Mouse (Mus musculus) intestine, embryonic 15.5 days (tissue): ENCODE measurements around the gene Ccl1. TPM values are rescaled to one million over a fixed set of nuclear protein-coding genes. Genes with fewer than 3 reads are reported as not detected.

Experiments used
- ATAC-seq: fragments of 200-750 bp; cut with Nextera tagmentation; 2 replicates; pipeline ENCODE4 v1.8.0; 2017; ENCODE audit warnings: moderate TSS enrichment, moderate library complexity
- H3K27ac ChIP-seq: fragments of 300-500 bp; sonication (generic); 2 replicates; pipeline ENCODE4 v1.5.1; 2015; ENCODE audit warnings: mild to moderate bottlenecking, inconsistent platforms
- H3K27me3 ChIP-seq: fragments of 300-500 bp; sonication (generic); replicated peaks from 2 replicates; pipeline ENCODE4 v1.6.1; 2015; ENCODE audit warnings: inconsistent platforms
- H3K36me3 ChIP-seq: fragments of 300-500 bp; sonication (generic); 2 replicates; pipeline ENCODE4 v1.6.1; 2015; ENCODE audit warnings: inconsistent platforms
- H3K4me1 ChIP-seq: fragments of 300-500 bp; sonication (generic); replicated peaks from 2 replicates; pipeline ENCODE4 v1.6.1; 2015; ENCODE audit warnings: inconsistent platforms
- H3K4me2 ChIP-seq: fragments of 300-500 bp; sonication (generic); replicated peaks from 2 replicates; pipeline ENCODE4 v1.6.1; 2015; ENCODE audit warnings: mild to moderate bottlenecking, inconsistent platforms
- H3K4me3 ChIP-seq: fragments of 300-500 bp; sonication (generic); replicated peaks from 2 replicates; pipeline ENCODE4 v1.5.1; 2015; ENCODE audit warnings: inconsistent platforms
- H3K9ac ChIP-seq: fragments of 300-500 bp; sonication (generic); 2 replicates; pipeline ENCODE4 v1.6.1; 2015; ENCODE audit warnings: inconsistent platforms
- H3K9me3 ChIP-seq: fragments of 300-500 bp; sonication (generic); 2 replicates; pipeline ENCODE4 v1.6.1; 2016; ENCODE audit warnings: inconsistent platforms
- WGBS: fragments of 180-500 bp; shearing (Covaris S2); methylation state at CpG from one replicate; pipeline ENCODE4 v1.1.7; 2015; 5-methylcytosine and 5-hydroxymethylcytosine counted together
- polyA plus RNA-seq: library from polyadenylated mRNA; unstranded; fragments of >200 nt; fragmentation: Nextera tagmentation; extraction: Ambion mirVana; gene quantifications from 2 replicates; pipeline ENCODE4 v1.2.1, GENCODE M21; 2015

The Ccl1 gene
- polyA plus RNA-seq = not detected in 2 replicates

DNA sequence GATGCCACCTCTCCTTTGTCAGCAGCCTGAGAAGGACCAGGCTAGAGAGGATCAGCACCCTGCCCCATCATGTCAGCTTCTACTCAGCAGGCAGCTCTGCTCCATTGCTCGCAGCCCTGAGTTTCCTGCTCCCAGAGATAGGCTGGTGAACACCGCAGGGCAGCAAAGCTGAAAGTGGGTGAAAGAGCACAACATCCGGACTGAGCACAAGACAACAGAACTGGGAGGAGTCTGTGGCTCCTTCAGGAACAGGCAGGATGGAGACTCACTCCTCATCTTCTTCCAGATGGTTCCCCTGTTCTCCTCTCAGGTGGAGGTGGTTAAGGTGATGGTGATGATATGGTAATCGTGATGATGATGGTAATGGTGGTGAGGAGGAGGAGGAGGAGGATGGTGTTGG is at the start of gene Ccl1:
Gene Ccl1, minus strand, starts transcription at position 101 of the 400 bp plus-strand sequence.
- Histone ChIP-seq H3K4me3 (no peak within 1 kb of the TSS), H3K4me2 (no peak within 1 kb of the TSS), H3K36me3 (no peaks in the 10 kb centered on the region), H3K9me3 (no peaks in the 10 kb centered on the region), H3K27me3 (no peaks in the 10 kb centered on the region; the same call in none of the 2 replicates), H3K9ac (no peak within 1 kb of the TSS), H3K27ac (no peak within 1 kb of the TSS), H3K4me1 (no peaks in the 10 kb centered on the region)
- ATAC-seq = no peak
- WGBS = 77% methylated on average over 4 of the region's 4 CpGs

GRCm38 (mm10) chr11:82351039-82351438 is 45.5 kb upstream of the Ccl1 start:
- Histone ChIP-seq H3K4me2 (no peak overlapping the region), H3K27ac (no peak overlapping the region), H3K4me1 (no peaks in the 10 kb centered on the region), H3K4me3 (no peak overlapping the region), H3K27me3 (no peaks in the 10 kb centered on the region), H3K36me3 (no peaks in the 10 kb centered on the region), H3K9me3 (no peaks in the 10 kb centered on the region), H3K9ac (no peak overlapping the region)
- ATAC-seq = no peak
- WGBS = 78% methylated on average over 10 of the region's 10 CpGs

DNA sequence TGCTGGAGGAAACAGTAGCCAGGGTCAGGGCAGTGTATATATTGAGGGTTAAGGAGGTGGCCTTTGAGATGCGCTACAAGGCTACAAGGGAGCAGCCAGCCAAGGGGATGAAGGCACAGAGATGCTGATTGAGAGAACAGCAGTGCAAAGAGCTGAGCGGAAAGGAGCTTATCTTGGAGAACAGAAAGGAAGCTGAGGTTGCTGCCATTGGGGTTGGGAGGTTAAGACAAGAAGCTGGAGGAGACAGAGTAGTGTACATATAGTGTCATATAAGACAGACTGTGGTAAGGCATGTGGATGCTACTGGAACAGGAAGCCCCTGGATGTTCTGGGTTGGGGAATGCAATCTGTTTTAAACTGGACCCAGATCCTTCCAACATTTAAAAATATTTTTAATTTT is 35.4 kb upstream of the Ccl1 start:
- Histone ChIP-seq H3K4me2 (no peak overlapping the region; the same call in 1 of the 2 replicates), H3K9ac (no peak overlapping the region), H3K27ac (no peak overlapping the region), H3K9me3 (no peaks in the 10 kb centered on the region), H3K36me3 (no peaks in the 10 kb centered on the region), H3K4me1 (no peaks in the 10 kb centered on the region; the same call in 1 of the 2 replicates), H3K4me3 (no peak overlapping the region), H3K27me3 (no peaks in the 10 kb centered on the region)
- 48% methylated on average over 2 of the region's 2 CpGs for WGBS
- ATAC-seq = no peak

DNA sequence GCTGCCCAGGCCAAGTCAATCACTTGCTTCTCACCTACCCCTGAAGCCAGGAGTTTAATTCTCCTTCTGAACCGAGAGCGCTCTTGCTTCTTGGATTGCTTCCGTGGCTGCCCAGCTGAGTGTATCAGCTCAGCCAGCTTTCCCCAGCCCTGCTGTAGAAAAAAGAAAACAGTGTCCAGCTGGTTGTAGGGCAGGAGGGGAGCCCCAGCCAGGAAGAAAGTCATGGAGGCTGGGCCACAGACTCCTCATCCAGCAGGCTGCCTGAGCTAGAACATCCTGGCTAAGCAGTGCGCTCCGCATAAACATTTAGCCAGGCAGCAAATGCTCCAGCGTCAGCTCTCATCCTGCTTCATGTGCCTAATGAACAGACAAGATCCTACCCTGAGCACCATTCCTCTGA is 34.9 kb upstream of the Ccl1 start:
- ATAC-seq = no peak
- no peak overlapping the region for H3K27ac ChIP-seq
- WGBS = 25% methylated on average over 6 of the region's 6 CpGs
- H3K9ac ChIP-seq = no peak overlapping the region
- H3K9me3 ChIP-seq = no peaks in the 10 kb centered on the region
- H3K36me3 ChIP-seq = no peaks in the 10 kb centered on the region
- H3K4me2 ChIP-seq = no peak overlapping the region; the same call in 1 of the 2 replicates
- H3K27me3 ChIP-seq = no peaks in the 10 kb centered on the region
- no peaks in the 10 kb centered on the region; the same call in 1 of the 2 replicates for H3K4me1 ChIP-seq
- no peak overlapping the region for H3K4me3 ChIP-seq

GRCm38 (mm10) chr11:82339921-82340401 is 34.5 kb upstream of the Ccl1 start:
- no peak for ATAC-seq
- WGBS = 14% methylated on average over 7 of the region's 7 CpGs
- no peaks in the 10 kb centered on the region for H3K36me3 ChIP-seq
- no peak overlapping the region for H3K27ac ChIP-seq
- H3K4me2 ChIP-seq = no peak overlapping the region; the same call in 1 of the 2 replicates
- H3K9me3 ChIP-seq = no peaks in the 10 kb centered on the region
- no peak overlapping the region for H3K4me3 ChIP-seq
- H3K4me1 ChIP-seq = no peaks in the 10 kb centered on the region; the same call in 1 of the 2 replicates
- no peaks in the 10 kb centered on the region for H3K27me3 ChIP-seq
- H3K9ac ChIP-seq = no peak overlapping the region

DNA sequence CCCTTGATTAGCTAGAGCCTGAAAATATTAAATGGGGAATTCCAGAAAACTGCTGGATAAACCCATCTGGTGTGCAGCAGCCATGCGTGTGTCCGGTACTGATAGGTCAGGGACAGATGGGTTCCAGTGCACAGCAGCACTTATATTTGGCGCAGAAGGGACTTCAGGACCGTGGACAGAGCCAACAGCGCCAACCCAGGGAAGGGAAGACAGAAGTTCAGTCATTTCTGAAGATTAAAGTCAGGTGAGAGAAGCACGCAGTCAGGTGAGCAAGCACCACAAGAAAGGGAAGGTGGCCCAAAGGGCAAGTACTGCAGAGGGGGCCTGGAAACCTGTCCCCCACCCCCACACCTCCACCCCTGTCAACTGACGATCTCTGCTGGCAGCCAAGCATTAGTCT is 7.7 kb upstream of the Ccl1 start:
- no peak for ATAC-seq

DNA sequence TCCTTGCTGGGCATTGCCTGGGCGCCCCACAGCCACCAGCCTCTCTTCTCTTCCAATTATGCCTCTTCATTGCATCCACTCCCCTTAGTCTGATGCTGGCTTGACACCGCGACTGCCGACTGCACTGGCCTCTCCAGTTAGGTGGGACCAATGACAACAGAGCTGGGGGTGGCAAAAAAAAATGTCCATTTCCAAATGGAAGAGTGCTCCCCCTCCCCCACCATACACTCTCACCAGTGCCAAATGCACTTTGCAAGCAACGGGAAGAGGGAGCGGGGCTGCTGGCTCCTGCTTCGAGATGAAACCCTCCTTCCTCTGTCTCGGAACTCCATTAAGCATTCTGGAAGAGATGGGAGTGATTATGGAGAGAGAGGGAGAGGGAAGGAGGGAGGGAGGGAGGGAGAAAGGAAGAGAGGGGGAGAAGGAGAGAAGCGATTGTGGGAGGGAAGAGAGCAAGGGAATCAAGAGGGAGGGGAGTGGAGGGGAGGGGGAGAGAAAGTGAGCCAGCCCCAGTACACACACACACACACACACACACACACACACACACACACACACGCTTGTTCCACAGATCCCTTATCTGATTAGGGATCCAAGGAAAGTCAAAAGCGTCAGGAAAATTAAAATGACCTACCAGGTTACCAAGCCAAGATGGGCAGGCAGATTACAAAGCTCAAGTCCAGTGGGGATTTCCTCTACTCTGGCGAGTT is 5.0 kb upstream of the Ccl1 start:
- Histone ChIP-seq H3K9ac (no peak overlapping the region), H3K4me1 (no peaks in the 10 kb centered on the region), H3K4me3 (no peak overlapping the region), H3K36me3 (no peaks in the 10 kb centered on the region), H3K4me2 (no peak overlapping the region), H3K27ac (no peak overlapping the region), H3K9me3 (no peaks in the 10 kb centered on the region), H3K27me3 (no peaks in the 10 kb centered on the region; the same call in none of the 2 replicates)
- ATAC-seq = no peak
- 25% methylated on average over 12 of the region's 12 CpGs for WGBS

More for the DNA sequence above, 7.7 kb upstream of the Ccl1 start:
- Histone ChIP-seq H3K4me2 (no peak overlapping the region), H3K9ac (no peak overlapping the region), H3K9me3 (no peaks in the 10 kb centered on the region), H3K27ac (no peak overlapping the region), H3K4me3 (no peak overlapping the region), H3K27me3 (no peaks in the 10 kb centered on the region; the same call in none of the 2 replicates), H3K36me3 (no peaks in the 10 kb centered on the region), H3K4me1 (no peaks in the 10 kb centered on the region)
- 35% methylated on average over 7 of the region's 7 CpGs for WGBS

DNA sequence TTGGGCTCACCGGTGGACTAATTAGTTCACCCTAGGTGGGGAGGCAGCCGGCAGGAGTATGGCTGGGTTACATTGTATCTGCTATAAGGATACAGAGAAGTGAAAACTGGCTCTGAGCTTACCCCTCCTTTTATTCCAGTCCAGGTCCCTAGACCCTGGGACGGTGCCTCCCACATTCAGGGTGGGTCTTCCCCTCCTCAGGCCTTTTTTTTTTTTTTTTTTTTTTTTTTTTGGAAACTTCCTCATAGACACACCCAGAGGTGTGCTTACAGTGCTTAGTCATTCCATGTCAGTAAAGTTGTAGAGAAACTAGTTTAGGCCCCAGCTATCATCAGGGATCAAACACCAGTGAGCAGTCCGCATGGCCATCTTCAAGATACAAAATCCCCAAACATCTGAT is 7.6 kb downstream of the Ccl1 start:
- Histone ChIP-seq H3K4me3 (no peak overlapping the region), H3K9me3 (no peaks in the 10 kb centered on the region), H3K27ac (no peak overlapping the region), H3K9ac (no peak overlapping the region), H3K4me1 (no peaks in the 10 kb centered on the region), H3K36me3 (no peaks in the 10 kb centered on the region), H3K4me2 (no peak overlapping the region), H3K27me3 (no peaks in the 10 kb centered on the region)
- ATAC-seq = no peak
- WGBS = 82% methylated on average over 4 of the region's 4 CpGs

GRCm38 (mm10) chr11:82290841-82291240 is 14.6 kb downstream of the Ccl1 start:
- no peaks in the 10 kb centered on the region for H3K4me1 ChIP-seq
- no peak for ATAC-seq
- H3K4me2 ChIP-seq = no peak overlapping the region
- H3K4me3 ChIP-seq = no peak overlapping the region
- no peaks in the 10 kb centered on the region for H3K9me3 ChIP-seq
- H3K9ac ChIP-seq = no peak overlapping the region
- no peak overlapping the region for H3K27ac ChIP-seq
- H3K27me3 ChIP-seq = no peaks in the 10 kb centered on the region
- no peaks in the 10 kb centered on the region for H3K36me3 ChIP-seq

DNA sequence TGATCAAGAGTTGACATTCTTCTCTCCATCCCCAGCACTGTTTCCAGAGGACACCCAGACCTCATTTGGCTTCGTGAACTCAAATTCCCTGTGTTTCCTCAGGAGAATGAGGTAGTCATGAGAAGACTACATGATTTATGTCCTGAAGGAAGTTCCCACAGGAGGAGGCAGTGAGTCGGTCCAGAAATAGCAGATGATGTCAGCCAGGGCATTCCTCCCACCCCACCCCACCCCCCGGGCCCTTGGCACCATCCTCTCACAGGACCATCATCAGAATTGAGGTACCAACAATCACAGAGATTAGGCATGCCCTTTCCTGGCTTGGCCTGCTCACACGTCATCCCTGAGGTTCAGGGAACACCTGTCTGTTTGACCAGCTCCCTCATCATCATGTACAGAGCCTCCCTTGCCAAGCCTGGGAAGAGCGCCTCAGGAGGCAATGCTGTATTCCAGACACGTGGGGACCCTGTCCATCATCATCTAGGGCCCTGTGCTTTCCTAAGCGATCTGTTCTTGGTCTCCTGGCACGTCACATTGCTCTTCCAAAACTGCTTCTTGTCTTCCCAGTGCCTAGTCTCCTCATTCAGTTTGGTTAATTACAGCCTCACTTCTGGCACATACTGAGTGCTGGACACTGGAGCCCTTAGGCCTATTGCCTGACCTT is 31.2 kb downstream of the Ccl1 start:
- H3K9me3 ChIP-seq = no peaks in the 10 kb centered on the region
- H3K4me2 ChIP-seq = no peak overlapping the region
- no peaks in the 10 kb centered on the region for H3K27me3 ChIP-seq
- ATAC-seq = no peak
- no peak overlapping the region for H3K4me3 ChIP-seq
- no peak overlapping the region for H3K27ac ChIP-seq
- 64% methylated on average over 8 of the region's 8 CpGs for WGBS
- H3K9ac ChIP-seq = no peak overlapping the region
- no peaks in the 10 kb centered on the region for H3K36me3 ChIP-seq
- H3K4me1 ChIP-seq = no peaks in the 10 kb centered on the region

DNA sequence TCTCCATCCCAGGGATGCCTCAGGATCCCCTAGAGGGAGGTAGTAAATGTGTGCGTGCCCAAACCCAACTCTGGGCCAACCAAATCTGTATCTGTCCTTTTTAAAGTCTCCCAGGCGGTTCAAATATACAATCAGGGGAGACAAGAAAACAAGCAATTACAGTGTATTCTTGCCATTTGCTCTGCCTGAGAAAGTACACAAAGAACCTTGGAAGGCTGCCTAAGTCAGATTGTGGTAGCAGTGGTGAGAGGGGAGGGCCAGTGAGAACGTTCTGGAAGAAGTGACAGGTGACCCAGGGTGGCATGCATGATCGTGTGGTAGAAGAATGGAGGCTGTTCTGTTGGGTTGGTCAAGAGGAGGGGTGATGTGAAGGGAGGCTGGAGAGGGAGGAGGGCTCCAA is 46.4 kb downstream of the Ccl1 start:
- no peak overlapping the region for H3K27ac ChIP-seq
- WGBS = 44% methylated on average over 4 of the region's 4 CpGs
- no peaks in the 10 kb centered on the region for H3K36me3 ChIP-seq
- no peaks in the 10 kb centered on the region for H3K9me3 ChIP-seq
- H3K4me2 ChIP-seq = no peak overlapping the region
- no peaks in the 10 kb centered on the region for H3K4me1 ChIP-seq
- no peak overlapping the region for H3K9ac ChIP-seq
- no peak overlapping the region for H3K4me3 ChIP-seq
- H3K27me3 ChIP-seq = no peaks in the 10 kb centered on the region; the same call in 1 of the 2 replicates
- ATAC-seq = no peak

DNA sequence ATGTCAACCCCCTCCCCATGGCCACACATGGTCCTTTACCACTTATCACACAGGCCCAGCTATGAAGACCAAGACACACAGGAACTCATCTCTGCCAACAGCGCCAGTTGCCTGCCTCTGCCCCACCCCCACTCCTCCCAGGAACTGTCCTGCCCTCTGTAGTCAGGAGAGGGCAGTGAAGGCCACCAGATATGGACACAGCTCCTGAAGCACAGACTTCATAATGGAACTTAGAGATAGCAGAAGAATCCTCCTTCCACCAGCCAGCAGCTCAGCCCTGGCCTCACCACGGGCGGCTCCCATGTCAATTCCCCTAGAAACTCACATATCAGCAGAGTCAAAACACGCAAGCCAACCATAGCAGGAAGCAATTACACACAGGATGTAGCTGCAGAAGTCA is 49.9 kb downstream of the Ccl1 start:
- 13% methylated on average over 4 of the region's 4 CpGs for WGBS
- Histone ChIP-seq H3K9me3 (no peaks in the 10 kb centered on the region), H3K27me3 (no peaks in the 10 kb centered on the region; the same call in 1 of the 2 replicates), H3K9ac (no peak overlapping the region), H3K27ac (no peak overlapping the region), H3K4me3 (no peak overlapping the region), H3K36me3 (no peaks in the 10 kb centered on the region), H3K4me2 (no peak overlapping the region), H3K4me1 (no peaks in the 10 kb centered on the region; the same call in 1 of the 2 replicates)
- ATAC-seq = no peak
